Mouse (Mus musculus) small intestine, adult 10 weeks (tissue): ENCODE measurements around the gene Serpina6. TPM values are rescaled to one million over a fixed set of nuclear protein-coding genes. Genes with fewer than 3 reads are reported as not detected.

ENCODE experiments used
- polyA plus RNA-seq: library from polyadenylated mRNA; stranded (reverse); fragments of 350-450 nt; fragmentation: Illumina TruSeq; extraction: RNeasy Lipid Tissue Mini Kit (QIAGEN cat#74804); gene quantifications from one replicate; pipeline ENCODE4 v1.2.3, GENCODE M21; 2014; ENCODE audit warnings: low replicate concordance

Serpina6 gene
- not detected for polyA plus RNA-seq

DNA sequence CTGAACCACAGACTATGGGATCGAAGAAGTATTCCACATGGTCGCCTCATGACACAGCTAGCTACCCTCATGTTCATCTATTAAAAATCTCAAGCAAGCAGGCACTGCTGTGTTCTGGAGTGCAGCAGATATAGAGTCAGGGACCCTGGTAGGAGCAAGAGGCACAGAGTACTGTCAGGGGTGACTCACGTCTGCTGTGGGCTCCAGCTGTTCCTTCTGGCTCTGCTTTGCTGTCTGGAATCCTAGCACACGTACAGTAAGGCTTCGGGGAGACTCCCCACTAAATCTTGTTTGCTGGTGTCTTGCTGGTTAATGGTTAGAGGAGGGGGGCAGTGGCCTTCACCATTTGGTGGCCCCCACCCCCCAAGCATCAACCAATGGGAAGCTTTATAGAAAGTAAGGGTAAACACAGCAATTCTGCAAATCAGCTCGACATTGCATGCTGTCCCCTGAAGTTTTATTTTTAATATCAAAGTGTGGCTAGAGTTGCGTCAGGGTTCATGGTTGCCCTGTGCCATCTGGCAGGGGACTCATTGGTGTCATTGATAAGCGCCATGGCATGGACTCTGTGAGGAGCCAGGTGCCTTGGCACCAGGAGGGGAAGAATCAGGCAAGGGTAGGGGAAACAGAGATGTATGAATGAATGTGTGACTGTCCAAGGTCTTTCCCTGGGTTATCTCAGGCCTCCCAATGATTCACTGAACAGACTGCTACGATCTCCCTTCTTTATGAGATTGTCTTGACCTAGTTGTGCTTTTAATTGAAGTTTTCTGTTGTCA is at the start of gene Serpina6:
Gene Serpina6 (minus strand): TSS at position 365 of the 779 bp plus-strand sequence.

DNA sequence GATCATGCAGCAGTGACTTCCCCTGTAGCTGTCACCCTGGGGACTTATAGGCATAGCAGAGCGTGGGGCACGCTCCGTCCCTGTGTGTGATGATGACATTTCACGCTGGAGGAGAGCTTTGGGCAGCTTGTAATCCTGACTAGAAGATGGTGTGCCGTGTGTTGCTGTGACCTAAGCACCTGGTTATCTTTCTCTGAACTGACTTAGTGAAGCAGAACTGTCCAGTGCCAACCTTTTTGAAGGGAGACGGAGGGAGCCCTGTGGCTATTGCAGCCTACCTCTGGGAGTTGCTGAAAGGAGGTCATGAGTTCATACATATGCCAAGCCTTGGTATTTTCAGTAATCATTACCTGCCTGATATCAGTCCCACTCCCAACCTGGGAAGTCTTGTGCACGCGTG is 38.4 kb upstream of the Serpina6 start, which contains the start of gene Serpina1f:
Gene Serpina1f (minus strand): TSS at position 101 of the 400 bp plus-strand sequence.

GRCm38 (mm10) chr12:103676039-103676438 is 19.0 kb upstream of the Serpina6 start, which contains the start of gene Serpina16:
Serpina16 (minus strand) TSS chr12:103676139.

GRCm38 (mm10) chr12:103631203-103631612 is 25.8 kb downstream of the Serpina6 start, which contains the start of gene Serpina10:
Serpina10 (minus strand) TSS chr12:103631444.

Other genes starting within 250 kb of the Serpina6 start
- gene 9330161L09Rik, start 249.4 kb downstream of the Serpina6 start, polyA plus RNA-seq = not detected
- gene Ddx24, start 231.4 kb downstream of the Serpina6 start, polyA plus RNA-seq = 9.5 TPM
- 26.1 TPM for gene Ifi27, start 223.0 kb downstream of the Serpina6 start, polyA plus RNA-seq
- gene Ifi27l2a, start 213.5 kb downstream of the Serpina6 start, polyA plus RNA-seq = 6.3 TPM
- 301 TPM for gene Ifi27l2b, start 200.0 kb downstream of the Serpina6 start, polyA plus RNA-seq
- gene Ppp4r4, start 124.9 kb downstream of the Serpina6 start, polyA plus RNA-seq = 0.56 TPM
- not detected for gene Serpina10, start 25.8 kb downstream of the Serpina6 start, polyA plus RNA-seq
- gene Serpina16, start 18.9 kb upstream of the Serpina6 start, polyA plus RNA-seq = not detected
- not detected for gene Serpina1f, start 38.3 kb upstream of the Serpina6 start, polyA plus RNA-seq
- gene Serpina1d, start 116.4 kb upstream of the Serpina6 start, polyA plus RNA-seq = 0.63 TPM
- 2.2 TPM for gene Serpina1b, start 173.2 kb upstream of the Serpina6 start, polyA plus RNA-seq
- 0.59 TPM for gene Serpina1a, start 206.3 kb upstream of the Serpina6 start, polyA plus RNA-seq
- 2.3 TPM for gene Serpina1c, start 247.7 kb upstream of the Serpina6 start, polyA plus RNA-seq